Mouse (Mus musculus) neutrophil, adult 5-6 weeks (primary cell): ENCODE data around the gene Akap1. TPM values are rescaled to one million over a fixed set of nuclear protein-coding genes. Genes with fewer than 3 reads are reported as not detected.
"Not testable (repeated sequence)": the region's sequence is repeated elsewhere in the genome, so short reads cannot be mapped to it uniquely, and the experiment has no call there.

Experiments used
- ATAC-seq: fragments of 151-379, 151-347 bp; 2 replicates; pipeline ENCODE4 v1.8.0; 2017; ENCODE audit warnings: mild to moderate bottlenecking, moderate TSS enrichment; ENCODE audit not compliant: insufficient number of reproducible peaks, poor library complexity, low FRiP score, severe bottlenecking; ENCODE audit errors: extremely low read depth
- total RNA-seq: library from RNA; stranded (forward); fragments of 200-1000 nt; gene quantifications from 2 replicates; pipeline ENCODE4 v1.2.3, GENCODE M21; 2017

Gene Akap1
- total RNA-seq = 0.74 TPM in 1 of 2 replicates, not detected in the other

DNA sequence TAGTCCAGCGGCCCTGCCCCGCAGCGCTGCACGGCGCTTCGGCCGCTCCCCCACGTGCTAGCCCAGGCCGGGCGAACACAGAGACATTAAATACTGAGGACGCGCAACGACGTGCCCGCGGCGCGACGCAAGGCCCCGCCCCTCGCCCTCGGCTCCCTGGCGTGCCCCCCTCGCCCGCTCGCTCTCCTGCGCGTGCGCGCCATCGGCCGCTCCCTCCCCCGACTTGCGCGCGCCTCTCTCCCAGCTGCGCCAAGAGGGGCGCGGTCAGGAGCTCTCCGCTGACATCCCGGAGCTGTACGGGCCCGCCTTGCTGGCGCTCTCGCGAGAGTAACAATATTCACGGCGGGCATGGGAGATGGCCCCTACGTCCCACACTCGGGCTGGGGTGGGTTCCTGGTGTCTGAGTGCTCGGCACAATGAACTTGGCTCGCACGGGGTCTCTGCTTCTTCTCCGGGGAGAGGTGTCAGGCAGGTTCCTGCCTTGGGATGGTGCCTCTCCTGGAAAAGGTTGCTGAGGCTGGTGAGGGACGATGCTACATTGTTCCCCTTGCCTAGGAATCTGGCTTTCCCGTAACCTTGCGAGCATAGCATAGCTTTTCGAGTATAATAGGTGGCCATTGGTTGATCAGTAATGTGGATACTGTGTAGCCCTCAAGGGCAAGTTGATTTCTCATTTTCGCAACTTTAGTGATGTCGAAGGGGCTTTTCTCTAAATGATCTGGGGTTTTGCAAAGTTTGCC is at the start of gene Akap1:
Akap1 (minus strand) TSS at position 129 of the 740 bp plus-strand sequence.
- ATAC-seq = no peak

- no peak for ATAC-seq
Measured at GRCm38 (mm10) chr11:88909388-88910036, 45.1 kb upstream of the Akap1 start.

- ATAC-seq = peak; percentile 78
Measured at GRCm38 (mm10) chr11:88908557-88909211, 44.3 kb upstream of the Akap1 start.

- no peak for ATAC-seq
Measured at GRCm38 (mm10) chr11:88907886-88908285, 43.5 kb upstream of the Akap1 start.

DNA sequence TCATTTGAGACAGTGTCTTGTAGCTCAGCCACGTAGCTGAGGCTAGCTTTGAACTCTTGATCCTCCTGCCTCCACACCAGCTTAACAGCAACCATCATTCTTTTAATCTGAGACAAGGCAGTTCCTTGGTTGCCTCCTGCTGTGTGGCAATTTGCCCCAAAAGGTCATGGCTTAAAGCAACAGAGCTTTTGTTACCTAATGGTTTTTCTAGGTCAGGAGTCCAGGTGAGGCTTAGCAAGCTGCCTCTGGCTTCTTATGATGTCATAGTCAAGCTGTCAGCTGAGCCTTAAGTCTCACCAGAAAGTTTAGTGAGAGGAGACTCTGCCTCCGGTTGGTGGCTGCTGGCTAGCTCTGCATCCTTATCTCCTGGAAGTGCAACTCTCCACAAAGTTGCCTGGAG is 41.2 kb upstream of the Akap1 start:
- ATAC-seq = no peak

- no peak for ATAC-seq
Measured at GRCm38 (mm10) chr11:88904080-88904479, 39.7 kb upstream of the Akap1 start.

- no peak for ATAC-seq
Measured at GRCm38 (mm10) chr11:88902762-88903161, 38.4 kb upstream of the Akap1 start.

GRCm38 (mm10) chr11:88901341-88901802 is 37.0 kb upstream of the Akap1 start:
- ATAC-seq = no peak

DNA sequence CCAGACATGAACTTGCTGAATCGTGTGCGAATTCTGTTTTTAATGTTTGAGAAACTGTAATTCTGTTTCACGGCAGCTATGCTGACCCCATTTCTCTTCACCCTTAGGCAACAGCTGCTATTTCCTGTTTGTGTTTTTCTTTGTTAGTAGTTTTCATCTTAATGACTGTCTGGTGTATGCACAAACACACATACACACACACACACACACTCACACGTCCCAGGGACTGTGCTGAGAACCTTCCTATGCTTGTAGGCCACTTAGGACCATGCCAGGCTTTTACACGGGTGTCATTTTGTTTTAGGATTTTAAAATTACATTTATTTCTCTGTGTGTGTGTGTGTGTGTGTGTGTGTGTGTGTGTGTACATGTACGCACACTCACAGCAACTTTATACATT is 35.2 kb upstream of the Akap1 start:
- ATAC-seq = no peak

DNA sequence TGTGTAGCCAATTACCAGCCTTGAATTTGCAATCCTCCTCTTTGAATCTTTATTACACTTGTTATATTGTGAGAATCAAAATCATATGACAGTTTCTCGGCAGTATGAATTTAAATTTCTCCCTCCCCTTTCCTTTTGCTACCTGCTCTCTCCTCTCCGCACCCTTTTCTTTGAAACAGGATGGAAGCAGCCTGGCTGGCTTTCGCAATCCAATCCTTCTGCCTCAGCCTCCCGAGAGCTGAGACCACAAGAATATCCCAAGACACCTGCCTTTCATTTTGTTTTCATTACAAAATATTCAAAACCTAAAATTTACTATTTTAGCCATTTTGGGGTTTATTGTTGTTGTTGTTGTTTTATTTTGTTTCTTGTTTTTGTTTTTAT is 34.0 kb upstream of the Akap1 start:
- ATAC-seq = no peak

DNA sequence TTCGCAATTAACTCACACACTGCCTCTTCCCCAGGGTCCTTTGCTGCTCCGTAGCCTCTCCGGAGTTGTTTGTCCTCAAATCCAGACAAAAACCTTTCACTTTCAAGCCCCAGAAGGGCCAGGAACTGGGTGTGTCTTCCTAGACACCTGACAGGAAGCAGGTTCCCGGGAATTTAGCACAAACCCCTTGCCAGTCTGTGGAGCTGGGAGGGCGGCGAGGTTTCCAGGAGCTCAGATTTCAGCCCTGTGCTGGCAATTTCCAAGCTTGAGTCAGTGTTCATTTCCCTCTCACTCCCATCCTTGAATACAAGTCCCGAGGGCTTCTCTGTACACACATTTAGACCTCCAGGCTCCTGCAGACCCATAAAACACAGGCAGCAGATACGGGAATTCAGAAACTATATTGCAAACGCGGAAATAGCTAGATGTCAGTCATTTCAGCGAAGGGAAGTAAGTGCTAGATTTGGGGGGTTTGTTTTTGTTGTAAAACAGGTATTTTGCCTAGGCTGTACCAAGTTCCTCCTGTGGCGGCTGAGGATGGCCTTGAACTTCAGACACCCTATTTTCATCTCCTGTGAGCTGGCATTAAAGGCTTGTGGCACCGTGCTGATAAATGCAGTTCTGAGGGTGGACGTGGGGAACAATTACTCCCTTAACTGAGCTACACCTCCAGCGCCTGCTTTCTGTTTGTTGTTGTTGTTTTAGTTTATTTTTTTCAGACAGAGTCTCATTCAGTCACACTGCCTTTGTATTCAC is 33.4 kb upstream of the Akap1 start:
- no peak for ATAC-seq

DNA sequence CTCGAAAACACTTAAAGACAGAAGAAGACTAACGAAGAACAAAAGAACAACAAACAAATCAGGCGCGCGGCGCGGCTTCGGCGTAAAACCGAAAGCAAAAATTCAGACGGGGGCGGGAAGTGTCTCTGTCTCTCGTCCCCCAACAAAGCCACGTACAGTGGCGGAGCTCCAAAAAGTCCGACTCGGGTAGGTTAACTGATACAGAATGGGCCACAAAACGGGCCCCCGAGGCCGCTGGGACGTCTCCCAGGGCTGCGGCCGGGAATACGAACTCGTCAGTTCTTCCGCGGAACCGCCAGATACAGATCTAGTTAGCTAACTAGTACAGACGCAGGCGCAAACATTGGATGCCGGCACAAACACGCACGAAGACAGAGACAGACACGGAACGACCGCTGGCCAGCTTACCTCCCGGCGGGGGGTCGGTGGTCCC is 31.4 kb upstream of the Akap1 start:
- not testable (repeated sequence) for ATAC-seq

GRCm38 (mm10) chr11:88895235-88895634 is 30.8 kb upstream of the Akap1 start:
- ATAC-seq = not testable (repeated sequence)

DNA sequence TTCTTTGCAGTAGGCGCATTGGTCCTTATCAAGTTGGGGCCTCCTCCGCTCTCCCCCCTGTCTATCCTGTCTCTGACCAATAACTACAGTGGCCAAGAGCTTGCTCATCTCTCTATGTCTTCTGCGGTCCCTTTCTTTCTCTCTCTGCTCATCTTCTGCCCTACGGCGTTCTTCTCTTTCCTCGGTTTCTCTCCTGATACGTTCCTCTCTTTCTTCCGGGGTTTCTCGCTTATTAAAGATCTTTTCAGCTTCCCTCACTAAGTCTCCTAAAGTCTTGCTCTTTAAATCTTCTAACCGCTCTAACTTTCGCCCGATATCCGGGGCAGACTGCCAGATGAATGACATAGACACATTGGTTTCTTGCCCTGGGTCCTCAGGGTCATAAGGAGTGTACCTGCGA is 29.9 kb upstream of the Akap1 start:
- not testable (repeated sequence) for ATAC-seq

DNA sequence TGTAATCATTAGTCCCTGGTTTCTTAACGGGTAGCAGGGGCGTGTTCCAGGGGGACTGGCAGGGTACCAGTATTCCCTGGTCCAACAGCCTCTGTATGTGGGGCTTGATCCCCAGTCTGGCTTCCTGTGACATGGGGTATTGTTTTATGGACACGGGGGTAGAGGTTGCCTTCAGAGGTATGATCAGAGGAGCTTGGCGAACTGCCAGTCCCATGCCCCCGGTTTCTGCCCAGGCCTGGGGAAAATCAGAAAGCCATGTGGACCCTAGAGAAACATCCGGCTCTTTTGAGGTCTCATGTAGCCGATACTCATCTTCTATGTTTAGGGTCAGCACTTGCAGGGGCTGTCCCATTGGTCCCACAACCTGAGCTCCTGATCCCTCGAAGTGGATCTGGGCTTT is 29.1 kb upstream of the Akap1 start:
- ATAC-seq = not testable (repeated sequence)

- ATAC-seq = not testable (repeated sequence)
Measured at GRCm38 (mm10) chr11:88892789-88893188, 28.4 kb upstream of the Akap1 start.

GRCm38 (mm10) chr11:88891921-88892561 is 27.7 kb upstream of the Akap1 start:
- not testable (repeated sequence) for ATAC-seq

DNA sequence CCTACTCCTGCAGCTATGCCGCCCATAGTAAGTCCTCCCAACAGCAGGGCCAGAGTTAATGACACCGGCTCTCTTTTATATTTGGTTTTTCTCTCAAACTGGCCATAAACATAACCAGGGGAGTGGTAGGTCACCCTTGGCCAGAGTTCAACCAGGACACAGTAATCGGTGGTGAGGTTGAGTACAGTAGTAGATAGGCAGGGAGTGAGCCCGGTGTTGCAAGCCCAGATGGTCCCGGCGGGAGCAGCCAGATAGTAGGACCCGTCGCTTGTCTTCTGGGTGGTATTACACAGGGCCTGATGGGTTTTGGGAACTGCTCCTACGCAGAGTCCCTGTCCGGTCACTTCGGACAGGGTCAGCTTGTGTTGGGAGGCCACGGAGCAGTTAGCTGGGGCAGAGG is 27.1 kb upstream of the Akap1 start:
- not testable (repeated sequence) for ATAC-seq

- ATAC-seq = not testable (repeated sequence)
Measured at GRCm38 (mm10) chr11:88890904-88891303, 26.5 kb upstream of the Akap1 start.
